Mouse (Mus musculus) megakaryocyte, embryonic 14.5 days (primary cell): ENCODE results near the gene H2afx.

ENCODE experiments used
- FLI1 ChIP-seq: IDR thresholded peaks from 2 replicates; pipeline ENCODE4 v1.6.1; 2012; ENCODE audit warnings: low read length, inconsistent platforms, mixed read lengths
- GATA1 ChIP-seq: IDR thresholded peaks from 3 replicates; pipeline ENCODE4 v1.6.1; 2012; ENCODE audit warnings: mixed read lengths, low read length, inconsistent platforms, borderline replicate concordance

DNA sequence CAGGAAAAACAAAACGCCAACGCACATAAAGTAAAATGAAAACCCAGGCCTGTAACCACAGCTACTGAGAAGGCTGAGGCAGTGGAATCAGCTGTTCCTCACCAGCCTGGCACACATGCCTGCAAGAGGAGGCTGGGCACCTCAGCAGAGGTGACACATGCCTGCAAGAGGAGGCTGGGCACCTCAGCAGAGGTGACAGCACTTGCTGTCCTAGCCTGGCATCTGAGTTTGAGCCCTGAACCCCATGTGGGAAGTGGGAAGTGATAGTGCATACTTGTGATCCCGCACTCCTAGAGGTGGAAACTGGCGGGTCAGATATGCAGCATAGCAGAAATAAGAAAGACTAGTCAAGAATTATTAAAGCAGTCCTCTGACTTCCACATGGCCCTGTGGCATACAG lies 16.9 kb downstream of the H2afx start:
- TF ChIP-seq GATA1, result no peak
- TF ChIP-seq FLI1, result no peak
